Mouse (Mus musculus) frontal cortex, adult 2 months (tissue): ENCODE results near the gene Stx1b. TPM values are rescaled to one million over a fixed set of nuclear protein-coding genes. Genes with fewer than 3 reads are reported as not detected.

Experiments used
- DNase-seq, 2 experiments: peaks; one replicate each; pipeline ENCODE4 v3.0.0; 2022; ENCODE audit warnings: low spot score in 1 of 2; ENCODE audit errors: extremely low spot score in 1 of 2
- polyA plus RNA-seq: library from polyadenylated mRNA; depleted of rRNA; stranded (reverse); fragments of >200 nt; gene quantifications from 2 replicates; pipeline ENCODE4 v1.2.3, GENCODE M21; 2012; rRNA removed

Gene Stx1b
- polyA plus RNA-seq, 1 experiment, result 374 TPM

DNA sequence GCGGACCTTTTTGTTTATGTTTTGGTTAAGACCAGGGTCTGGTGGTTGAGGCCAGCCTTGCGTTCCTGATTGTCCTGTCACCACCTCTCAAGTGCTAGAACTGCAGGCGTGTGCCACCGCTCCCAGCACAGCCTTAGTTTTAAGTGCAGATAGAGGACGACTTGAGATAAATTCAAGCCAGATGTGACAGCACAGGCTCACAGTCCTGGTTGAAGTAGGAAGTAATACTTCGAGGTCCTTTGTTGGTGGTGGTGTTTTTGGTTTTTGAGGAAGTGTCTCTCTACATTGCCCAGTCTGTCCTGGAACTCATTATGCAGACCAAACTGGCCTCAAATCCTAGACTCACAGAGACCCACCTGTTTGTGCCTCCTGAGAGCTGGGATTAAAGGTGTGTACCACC lies 64.6 kb downstream of the Stx1b start:
- no peak for DNase-seq

Other genes starting within 250 kb of the Stx1b start
- gene Ccdc189, start 236.0 kb downstream of the Stx1b start, polyA plus RNA-seq, result 21.0 and 21.5 TPM in 2 replicates
- 49.4 and 54.0 TPM in 2 replicates for gene Rnf40, start 235.8 kb downstream of the Stx1b start, polyA plus RNA-seq
- 21.7 and 22.7 TPM in 2 replicates for gene Zfp629, start 208.8 kb downstream of the Stx1b start, polyA plus RNA-seq
- 23.3 and 25.7 TPM in 2 replicates for gene Bcl7c, start 115.6 kb downstream of the Stx1b start, polyA plus RNA-seq
- gene Ctf1, start 111.8 kb downstream of the Stx1b start, polyA plus RNA-seq, result 6.0 and 6.4 TPM in 2 replicates
- gene Ctf2, start 92.4 kb downstream of the Stx1b start, polyA plus RNA-seq, result not detected in 2 replicates
- gene Fbxl19, start 80.0 kb downstream of the Stx1b start, polyA plus RNA-seq, result 58.3 and 62.6 TPM in 2 replicates
- 19.9 and 20.6 TPM in 2 replicates for gene Orai3, start 54.7 kb downstream of the Stx1b start, polyA plus RNA-seq
- 20.2 and 21.8 TPM in 2 replicates for gene Setd1a, start 47.9 kb downstream of the Stx1b start, polyA plus RNA-seq
- 0.06 TPM in 1 of 2 replicates, not detected in the other for gene Gm49388, start 38.9 kb downstream of the Stx1b start, polyA plus RNA-seq
- gene Hsd3b7, start 23.9 kb downstream of the Stx1b start, polyA plus RNA-seq, result 15.7 and 17.3 TPM in 2 replicates
- 121 and 127 TPM in 2 replicates for gene Stx4a, start 255 bp downstream of the Stx1b start, polyA plus RNA-seq
- 16.0 TPM in 2 replicates for gene Zfp646, start 51.7 kb upstream of the Stx1b start, polyA plus RNA-seq
- 13.9 and 15.1 TPM in 2 replicates for gene Zfp668, start 52.3 kb upstream of the Stx1b start, polyA plus RNA-seq
- gene Prss53, start 66.4 kb upstream of the Stx1b start, polyA plus RNA-seq, result 4.7 and 5.2 TPM in 2 replicates
- not detected in 2 replicates for gene Gm21974, start 70.9 kb upstream of the Stx1b start, polyA plus RNA-seq
- gene Vkorc1, start 71.1 kb upstream of the Stx1b start, polyA plus RNA-seq, result 54.6 and 68.7 TPM in 2 replicates
- gene Bckdk, start 79.5 kb upstream of the Stx1b start, polyA plus RNA-seq, result 50.4 and 51.0 TPM in 2 replicates
- gene Kat8, start 88.0 kb upstream of the Stx1b start, polyA plus RNA-seq, result 37.3 and 39.1 TPM in 2 replicates
- 0.36 and 0.86 TPM in 2 replicates for gene Prss8, start 105.6 kb upstream of the Stx1b start, polyA plus RNA-seq
- 14.0 and 15.0 TPM in 2 replicates for gene Prss36, start 122.2 kb upstream of the Stx1b start, polyA plus RNA-seq
- gene Fus, start 142.9 kb upstream of the Stx1b start, polyA plus RNA-seq, result 446 and 481 TPM in 2 replicates
- 7.5 and 10.1 TPM in 2 replicates for gene Pycard, start 169.3 kb upstream of the Stx1b start, polyA plus RNA-seq
- 2.5 and 2.8 TPM in 2 replicates for gene Trim72, start 179.4 kb upstream of the Stx1b start, polyA plus RNA-seq
- 9.4 and 14.6 TPM in 2 replicates for gene Itgam, start 238.1 kb upstream of the Stx1b start, polyA plus RNA-seq
- gene Gm49368, start 238.1 kb upstream of the Stx1b start, polyA plus RNA-seq, result 0.02 TPM in 1 of 2 replicates, not detected in the other